ENCODE assay signal across 16 mouse cellular contexts in genomic region chr5:123300496-123301034, GRCm38 (mm10). TPM values are rescaled to one million over a fixed set of nuclear protein-coding genes. Genes with fewer than 3 reads are reported as not detected.
DNase-seq lines count a peak whose midpoint lies in the region; ATAC-seq lines count a peak whose summit lies in the region.
"Had no signal": no experiment of that assay in that cellular context is flagged by ENCODE, and none has a peak within 500 bp of the region (broad histone marks: within the 10 kb centered on the region; RNA-seq: fewer than 3 reads in every experiment).

No protein-coding gene starts in this region.

- no peaks in the 10 kb centered on the region for H3K9me3 ChIP-seq in forebrain, embryonic 12.5 days
- H3K9me3 ChIP-seq in forebrain, embryonic 11.5 days (ENCODE audit: control insufficient read depth, low read length): no peaks in the 10 kb centered on the region
- H3K9me3 ChIP-seq in midbrain, embryonic 10.5 days (replicated peaks): no peaks in the 10 kb centered on the region
- H3K9me3 ChIP-seq in midbrain, embryonic 15.5 days: no peaks in the 10 kb centered on the region
- no peaks in the 10 kb centered on the region for H3K9me3 ChIP-seq in forebrain, embryonic 16.5 days (ENCODE audit: control insufficient read depth, low read length)
- no peaks in the 10 kb centered on the region for H3K9me3 ChIP-seq in neural tube, embryonic 14.5 days (ENCODE audit: control insufficient read depth, low read length)
- H3K9me3 ChIP-seq: heart, embryonic 10.5 days; liver, embryonic 13.5 days had no signal

- no peak for DNase-seq in forebrain, embryonic 11.5 days (ENCODE audit: low spot score)
- DNase-seq in midbrain, embryonic 10.5 days (ENCODE audit: low spot score): no peak
- no peak for DNase-seq in thymus, postnatal 10 days (ENCODE audit: low spot score in 2 of 2)
- DNase-seq in spleen, postnatal 4 days (ENCODE audit: low spot score in 2 of 2): no peak
- DNase-seq: cerebellum, adult 9-10 months; kidney, postnatal 14 days; layer of hippocampus, adult 9-11 months; liver, embryonic 13.5 days; right cerebral cortex, postnatal 25 days; thymus, postnatal 14 days had no signal

- 56% methylated on average over 8 of the region's 8 CpGs for WGBS in forebrain, embryonic 12.5 days
- 73% methylated on average over 8 of the region's 8 CpGs for WGBS in forebrain, embryonic 11.5 days
- 83% methylated on average over 8 of the region's 8 CpGs for WGBS in midbrain, embryonic 10.5 days
- 61% methylated on average over 8 of the region's 8 CpGs for WGBS in midbrain, embryonic 15.5 days
- 27% methylated on average over 8 of the region's 8 CpGs for WGBS in forebrain, embryonic 16.5 days
- WGBS in neural tube, embryonic 14.5 days: 35% methylated on average over 8 of the region's 8 CpGs

- no peaks in the 10 kb centered on the region for H3K36me3 ChIP-seq in forebrain, embryonic 12.5 days (replicated peaks)
- H3K36me3 ChIP-seq in forebrain, embryonic 11.5 days (ENCODE audit: control insufficient read depth, insufficient read depth, low read length): no peaks in the 10 kb centered on the region
- H3K36me3 ChIP-seq in midbrain, embryonic 10.5 days: no peaks in the 10 kb centered on the region
- no peaks in the 10 kb centered on the region for H3K36me3 ChIP-seq in midbrain, embryonic 15.5 days (replicated peaks)
- H3K36me3 ChIP-seq in forebrain, embryonic 16.5 days (ENCODE audit: control insufficient read depth, insufficient read depth): no peaks in the 10 kb centered on the region
- no peaks in the 10 kb centered on the region for H3K36me3 ChIP-seq in neural tube, embryonic 14.5 days (ENCODE audit: control insufficient read depth, insufficient read depth, low read length)
- H3K36me3 ChIP-seq: heart, embryonic 10.5 days; liver, embryonic 13.5 days had no signal

- 0 out of 2 replicates have a peak overlapping the region, but pooled peaks have one; percentile 47 for H3K27ac ChIP-seq in forebrain, embryonic 12.5 days
- no peak overlapping the region for H3K27ac ChIP-seq in forebrain, embryonic 11.5 days (ENCODE audit: low read depth, low read length)
- peak overlapping the region; percentile 61 for H3K27ac ChIP-seq in midbrain, embryonic 10.5 days (replicated peaks)
- no peak overlapping the region for H3K27ac ChIP-seq in midbrain, embryonic 15.5 days
- H3K27ac ChIP-seq in forebrain, embryonic 16.5 days (ENCODE audit: low read length): peak overlapping the region; percentile 72
- H3K27ac ChIP-seq in neural tube, embryonic 14.5 days (ENCODE audit: low read depth, low read length): peak overlapping the region; percentile 61
- H3K27ac ChIP-seq: heart, embryonic 10.5 days; liver, embryonic 13.5 days had no signal

- H3K4me1 ChIP-seq in forebrain, embryonic 12.5 days: peaks cover 34% of the 10 kb centered on the region
- H3K4me1 ChIP-seq in forebrain, embryonic 11.5 days (replicated peaks; ENCODE audit: control insufficient read depth, insufficient read depth, low read length): peaks cover 14% of the 10 kb centered on the region
- peaks cover 43% of the 10 kb centered on the region for H3K4me1 ChIP-seq in midbrain, embryonic 10.5 days
- peaks cover 10% of the 10 kb centered on the region; the same call in 1 of the 2 replicates for H3K4me1 ChIP-seq in midbrain, embryonic 15.5 days
- H3K4me1 ChIP-seq in forebrain, embryonic 16.5 days (replicated peaks; ENCODE audit: control insufficient read depth, insufficient read depth, low read length): peaks cover 31% of the 10 kb centered on the region
- peaks cover 20% of the 10 kb centered on the region for H3K4me1 ChIP-seq in neural tube, embryonic 14.5 days (ENCODE audit: control insufficient read depth, insufficient read depth, low read length)
- H3K4me1 ChIP-seq: liver, embryonic 13.5 days had no signal

- no peak overlapping the region for H3K9ac ChIP-seq in forebrain, embryonic 12.5 days
- H3K9ac ChIP-seq in forebrain, embryonic 11.5 days (ENCODE audit: low read length): no peak overlapping the region
- H3K9ac ChIP-seq in midbrain, embryonic 15.5 days: no peak overlapping the region
- H3K9ac ChIP-seq in forebrain, embryonic 16.5 days (replicated peaks; ENCODE audit: low read depth, low read length): no peak overlapping the region; the same call in 1 of the 2 replicates
- H3K9ac ChIP-seq in neural tube, embryonic 14.5 days (replicated peaks; ENCODE audit: low read depth, low read length): no peak overlapping the region
- H3K9ac ChIP-seq: liver, embryonic 13.5 days had no signal

- H3K4me3 ChIP-seq in forebrain, embryonic 12.5 days (replicated peaks): no peak overlapping the region
- no peak overlapping the region for H3K4me3 ChIP-seq in forebrain, embryonic 11.5 days (ENCODE audit: low read depth, low read length)
- 0 out of 2 replicates have a peak overlapping the region, but pooled peaks have one; percentile 7 for H3K4me3 ChIP-seq in midbrain, embryonic 10.5 days
- no peak overlapping the region for H3K4me3 ChIP-seq in midbrain, embryonic 15.5 days
- no peak overlapping the region for H3K4me3 ChIP-seq in forebrain, embryonic 16.5 days (replicated peaks; ENCODE audit: low read length)
- no peak overlapping the region for H3K4me3 ChIP-seq in neural tube, embryonic 14.5 days (ENCODE audit: low read depth, low read length)
- H3K4me3 ChIP-seq: heart, embryonic 10.5 days; liver, embryonic 13.5 days had no signal

- H3K4me2 ChIP-seq in forebrain, embryonic 12.5 days: no peak overlapping the region
- no peak overlapping the region for H3K4me2 ChIP-seq in forebrain, embryonic 11.5 days (ENCODE audit: low read depth, low read length, severe bottlenecking)
- H3K4me2 ChIP-seq in midbrain, embryonic 15.5 days: no peak overlapping the region
- H3K4me2 ChIP-seq in forebrain, embryonic 16.5 days (ENCODE audit: low read length): no peak overlapping the region
- no peak overlapping the region for H3K4me2 ChIP-seq in neural tube, embryonic 14.5 days (ENCODE audit: low read depth, low read length)
- H3K4me2 ChIP-seq: liver, embryonic 13.5 days had no signal

- 0 out of 2 replicates have a peak, but pooled peaks have one; percentile 20 for ATAC-seq in forebrain, embryonic 12.5 days (ENCODE audit: low FRiP score)
- no peak for ATAC-seq in forebrain, embryonic 11.5 days (replicated peaks; ENCODE audit: low FRiP score)
- ATAC-seq in midbrain, embryonic 15.5 days (replicated peaks): no peak
- peak; percentile 51; the same call in 1 of the 2 replicates for ATAC-seq in forebrain, embryonic 16.5 days
- peak; percentile 53 for ATAC-seq in neural tube, embryonic 14.5 days (ENCODE audit: low read depth)
- ATAC-seq: lung, postnatal 0 days had no signal

- peaks cover 24% of the 10 kb centered on the region for H3K27me3 ChIP-seq in forebrain, embryonic 12.5 days
- no peaks in the 10 kb centered on the region; the same call in 1 of the 2 replicates for H3K27me3 ChIP-seq in forebrain, embryonic 11.5 days (ENCODE audit: control insufficient read depth, insufficient read depth, low read length)
- H3K27me3 ChIP-seq in midbrain, embryonic 10.5 days (ENCODE audit: low read depth, poor library complexity, severe bottlenecking): peaks cover 37% of the 10 kb centered on the region
- no peaks in the 10 kb centered on the region for H3K27me3 ChIP-seq in midbrain, embryonic 15.5 days (replicated peaks)
- H3K27me3 ChIP-seq in forebrain, embryonic 16.5 days (replicated peaks; ENCODE audit: control insufficient read depth, insufficient read depth, low read length): no peaks in the 10 kb centered on the region
- H3K27me3 ChIP-seq in neural tube, embryonic 14.5 days (ENCODE audit: control insufficient read depth, insufficient read depth, low read length): no peaks in the 10 kb centered on the region

RNA-seq across cellular contexts. Expression of gene Bcl7a, which starts 43.1 kb away (rescaled TPM):
- polyA plus RNA-seq in forebrain, embryonic 12.5 days (2016; fragmentation: Nextera tagmentation; extraction: Ambion mirVana): 64.4 and 66.5 TPM in 2 replicates
- 57.1 and 61.7 TPM in 2 replicates for polyA plus RNA-seq in forebrain, embryonic 11.5 days (2014; fragmentation: Nextera tagmentation; extraction: Ambion mirVana)
- 35.3 and 44.6 TPM in 2 replicates for polyA plus RNA-seq in midbrain, embryonic 10.5 days (2016; fragmentation: Nextera tagmentation; extraction: Ambion mirVana)
- polyA plus RNA-seq in midbrain, embryonic 15.5 days (2015; fragmentation: Nextera tagmentation; extraction: Ambion mirVana): 35.9 and 39.6 TPM in 2 replicates
- 81.9 and 84.3 TPM in 2 replicates for polyA plus RNA-seq in forebrain, embryonic 16.5 days (2015; fragmentation: Nextera tagmentation; extraction: Ambion mirVana)
- 38.7 and 40.8 TPM in 2 replicates for polyA plus RNA-seq in neural tube, embryonic 14.5 days (2014; fragmentation: Nextera tagmentation; extraction: Ambion mirVana)

RNA-seq across cellular contexts. Expression of gene Wdr66, which starts 48.7 kb away (rescaled TPM):
- 1.3 and 2.3 TPM in 2 replicates for polyA plus RNA-seq in forebrain, embryonic 12.5 days (2016; fragmentation: Nextera tagmentation; extraction: Ambion mirVana)
- 1.1 and 1.9 TPM in 2 replicates for polyA plus RNA-seq in forebrain, embryonic 11.5 days (2014; fragmentation: Nextera tagmentation; extraction: Ambion mirVana)
- polyA plus RNA-seq in midbrain, embryonic 10.5 days (2016; fragmentation: Nextera tagmentation; extraction: Ambion mirVana): 7.6 and 10.7 TPM in 2 replicates
- polyA plus RNA-seq in midbrain, embryonic 15.5 days (2015; fragmentation: Nextera tagmentation; extraction: Ambion mirVana): 1.3 and 1.5 TPM in 2 replicates
- 1.5 and 1.9 TPM in 2 replicates for polyA plus RNA-seq in forebrain, embryonic 16.5 days (2015; fragmentation: Nextera tagmentation; extraction: Ambion mirVana)
- 1.1 and 1.4 TPM in 2 replicates for polyA plus RNA-seq in neural tube, embryonic 14.5 days (2014; fragmentation: Nextera tagmentation; extraction: Ambion mirVana)

Comparison
In these comparisons a context has a peak if more than half of its experiments do, and no peak if none do; other contexts are left out.
1. ATAC-seq: peak in forebrain, embryonic 12.5 days (single experiment), forebrain, embryonic 16.5 days (single experiment) and neural tube, embryonic 14.5 days (single experiment); none in forebrain, embryonic 11.5 days (single experiment) and midbrain, embryonic 15.5 days (single experiment).
2. H3K27ac ChIP-seq: peak in forebrain, embryonic 12.5 days (single experiment), midbrain, embryonic 10.5 days (single experiment), forebrain, embryonic 16.5 days (single experiment) and neural tube, embryonic 14.5 days (single experiment); none in forebrain, embryonic 11.5 days (single experiment) and midbrain, embryonic 15.5 days (single experiment).